Mouse (Mus musculus) heart, postnatal 0 days (tissue): ENCODE measurements around the gene Slc43a2.

Source experiments
- CTCF ChIP-seq: IDR thresholded peaks from 2 replicates; pipeline ENCODE4 v1.5.1; 2016; ENCODE audit warnings: antibody characterized with exemption, control low read depth, low read depth
- EP300 ChIP-seq: IDR thresholded peaks from 2 replicates; pipeline ENCODE4 v1.6.1; 2016; ENCODE audit warnings: antibody characterized with exemption, low read depth

DNA sequence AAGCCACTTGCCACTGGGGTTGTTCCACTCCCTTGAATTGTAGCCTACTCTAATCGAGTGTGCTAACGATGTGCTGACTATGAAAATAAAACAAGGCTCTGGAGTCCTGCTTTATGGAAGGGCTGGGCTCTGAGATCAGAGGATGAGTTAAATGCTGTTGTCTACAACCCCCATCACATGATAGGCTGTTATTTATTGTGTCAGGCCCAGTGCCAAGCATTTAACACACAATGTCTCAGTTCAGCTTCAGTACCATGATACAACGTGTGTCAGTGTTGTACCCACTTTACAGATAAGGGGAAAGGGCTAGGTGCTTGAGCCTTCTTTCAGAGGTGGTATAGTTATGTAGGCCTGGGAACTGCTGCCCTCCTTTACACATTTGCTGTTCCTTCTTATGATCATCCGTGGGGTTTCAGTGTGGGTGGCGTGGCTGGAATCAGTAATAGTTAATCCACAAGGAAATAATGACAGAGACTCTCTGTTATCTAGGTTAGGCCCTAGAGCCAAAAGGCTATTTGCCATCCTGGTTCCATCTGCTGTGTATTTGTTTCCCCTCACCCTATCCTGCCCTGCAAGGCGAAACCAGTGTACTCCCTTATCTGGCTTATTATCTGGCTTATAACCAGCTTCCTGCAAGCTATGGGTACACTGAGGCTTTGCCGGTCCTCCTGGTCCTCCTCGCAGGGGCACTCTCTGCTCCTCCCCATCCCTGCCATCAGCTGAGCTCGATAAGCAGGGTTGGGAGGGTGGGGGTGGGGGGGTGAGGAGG lies 36.0 kb downstream of the Slc43a2 start:
- TF ChIP-seq CTCF, result no peak
- no peak for TF ChIP-seq EP300
